Mouse (Mus musculus) frontal cortex, postnatal 25 days (tissue): ENCODE measurements around the gene Mamld1.

Experiments used
- DNase-seq, 2 experiments: peaks; one replicate each; pipeline ENCODE4 v3.0.0; 2022; ENCODE audit warnings: low spot score in 2 of 2

Gene Mamld1

GRCm38 (mm10) chrX:71131464-71131863, 81.4 kb downstream of the Mamld1 start:
- no peak for DNase-seq

DNA sequence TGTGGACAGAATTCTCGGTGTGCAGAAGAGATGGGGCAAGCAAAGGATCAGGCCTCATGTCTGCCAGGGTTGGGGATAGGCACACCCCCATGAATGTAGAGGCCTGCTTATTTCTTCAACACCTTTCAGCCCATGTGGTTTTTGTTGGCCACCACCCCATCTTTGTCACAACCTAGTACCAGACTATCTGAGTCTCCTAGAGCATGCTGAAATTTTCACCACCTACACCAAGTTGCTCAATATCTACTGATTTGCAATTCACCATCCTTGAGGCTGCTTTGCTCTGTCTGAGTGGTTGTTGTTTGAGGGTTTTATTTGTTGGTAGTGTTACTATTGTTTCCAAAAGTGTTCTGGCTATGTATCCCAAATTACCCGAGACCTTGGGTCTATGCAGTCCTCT, 91.3 kb downstream of the Mamld1 start:
- DNase-seq: no peak

DNA sequence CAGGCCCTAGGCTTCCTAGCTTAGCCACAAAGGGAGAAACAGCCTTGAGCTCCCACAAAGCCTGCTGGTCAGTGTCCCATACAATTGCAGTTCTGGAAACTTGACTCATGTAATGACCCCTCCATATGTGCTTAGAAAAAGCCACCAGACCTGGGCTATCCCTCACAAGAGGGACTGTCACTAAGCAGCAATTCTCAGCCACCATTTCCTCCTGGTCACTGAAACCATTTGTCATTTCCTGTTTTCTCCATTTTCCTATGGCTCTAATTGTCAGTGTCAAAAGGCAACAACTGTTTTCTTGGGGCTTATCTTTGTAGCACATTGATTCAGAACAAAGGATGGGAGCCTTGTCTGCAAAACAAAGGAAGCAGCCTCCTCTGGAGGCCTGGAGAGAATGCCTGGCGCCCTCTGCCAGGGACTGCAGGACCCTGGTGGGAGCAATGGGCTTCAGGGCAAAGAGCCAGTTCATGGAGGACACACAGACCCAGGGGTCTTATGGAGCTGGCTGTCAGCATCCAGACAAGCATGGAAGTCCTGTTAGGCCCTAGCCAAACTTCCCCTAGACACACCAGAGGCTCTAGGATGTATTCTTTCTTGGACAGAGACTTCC, 99.5 kb downstream of the Mamld1 start:
- DNase-seq: no peak

DNA sequence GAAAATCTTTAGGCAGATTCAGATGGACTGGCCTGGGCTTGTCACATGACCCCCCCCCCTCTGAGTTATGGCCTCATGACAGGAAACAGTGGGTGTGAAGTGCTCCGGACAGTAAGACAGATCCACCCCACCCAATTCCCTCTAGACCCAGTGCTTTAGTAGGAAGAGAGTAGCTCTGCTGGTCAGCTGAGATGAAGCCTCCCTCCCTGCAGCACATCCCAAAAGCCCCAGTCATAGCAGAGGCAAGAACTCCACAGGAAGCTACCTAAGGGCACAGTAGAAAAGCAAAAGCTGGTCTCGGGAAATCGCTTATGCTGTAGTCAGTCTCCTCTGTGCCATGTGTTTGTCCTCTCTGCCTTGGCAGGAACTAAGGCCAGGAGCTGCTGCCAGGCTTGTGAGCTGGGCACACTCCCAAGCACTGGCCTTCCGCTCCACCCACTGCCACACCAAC, 100.5 kb downstream of the Mamld1 start:
- DNase-seq: no peak

GRCm38 (mm10) chrX:71181526-71181925, 131.5 kb downstream of the Mamld1 start:
- no peak for DNase-seq

DNA sequence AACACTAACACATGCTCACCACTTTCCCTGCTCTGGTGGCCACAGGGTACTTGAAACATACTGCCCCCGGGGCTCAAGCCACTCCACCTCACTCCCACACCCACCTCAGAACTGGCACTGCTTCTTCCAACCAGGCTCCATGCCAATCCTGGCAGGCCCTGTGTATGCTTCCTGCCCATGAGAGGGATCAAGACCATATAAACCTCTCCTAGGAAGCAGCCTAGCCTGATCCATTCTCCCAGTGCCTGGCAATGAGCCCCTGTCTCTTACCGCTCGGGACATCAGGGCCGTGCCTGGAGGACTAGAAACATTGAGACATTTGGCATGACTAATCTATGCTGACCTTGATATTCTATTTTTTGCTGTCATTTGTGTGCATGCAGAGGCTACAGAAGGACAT, 133.6 kb downstream of the Mamld1 start:
- no peak for DNase-seq

DNA sequence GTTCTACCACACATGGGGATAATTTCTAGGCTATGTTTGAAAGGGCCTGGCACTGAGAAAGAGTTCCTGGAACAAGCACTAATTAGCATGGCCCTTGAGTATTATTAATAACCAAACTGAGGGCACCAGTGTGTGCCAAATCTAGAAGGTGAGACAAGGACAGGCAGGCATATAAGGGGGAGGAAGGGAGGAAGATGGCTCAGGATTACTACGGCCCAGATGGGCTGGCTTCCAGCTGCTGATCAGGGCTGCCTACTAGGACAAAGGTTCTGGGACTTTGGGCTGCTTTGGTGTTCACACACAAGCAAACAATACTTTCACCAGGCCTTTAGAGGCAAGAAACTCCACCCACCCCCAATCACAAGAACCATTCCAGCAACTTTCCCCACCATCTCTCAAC, 136.3 kb downstream of the Mamld1 start:
- no peak for DNase-seq

GRCm38 (mm10) chrX:71204776-71205175, 154.7 kb downstream of the Mamld1 start:
- no peak for DNase-seq
